Mouse (Mus musculus) bone marrow, adult 2 months (tissue): ENCODE measurements around the gene Ttll9. TPM values are rescaled to one million over a fixed set of nuclear protein-coding genes. Genes with fewer than 3 reads are reported as not detected.

Experiments used
- H3K27ac ChIP-seq: fragments of 200-500 bp; 2 replicates; pipeline ENCODE4 v1.5.1; 2012; ENCODE audit warnings: low read depth, mild to moderate bottlenecking, control low read depth, inconsistent platforms, low read length; ENCODE audit not compliant: control insufficient read depth, poor library complexity, insufficient read depth
- H3K4me1 ChIP-seq: fragments of 200-500 bp; 2 replicates; pipeline ENCODE4 v1.6.1; 2011; ENCODE audit warnings: low read length; ENCODE audit not compliant: control insufficient read depth, insufficient read depth
- H3K4me3 ChIP-seq: fragments of 200-500 bp; replicated peaks from 2 replicates; pipeline ENCODE3; 2011; ENCODE audit warnings: mild to moderate bottlenecking, low read depth, low read length, control low read depth; ENCODE audit not compliant: control insufficient read depth
- CTCF ChIP-seq: fragments of 200-500 bp; IDR thresholded peaks from 2 replicates; pipeline ENCODE4 v1.5.1; 2011; ENCODE audit warnings: low read length, control low read depth; ENCODE audit not compliant: control insufficient read depth, insufficient read depth
- POLR2A ChIP-seq: fragments of 200-500 bp; IDR thresholded peaks from 2 replicates; pipeline ENCODE4 v1.6.1; 2011; ENCODE audit warnings: low read depth, mild to moderate bottlenecking, control low read depth, low read length, borderline replicate concordance; ENCODE audit not compliant: control insufficient read depth
- WGBS: fragments of 180-500 bp; shearing (Covaris S2); methylation state at CpG from one replicate; pipeline ENCODE4 v1.1.7; 2018; 5-methylcytosine and 5-hydroxymethylcytosine counted together
- polyA plus RNA-seq: library from polyadenylated mRNA; stranded (reverse); fragments of >200 nt; gene quantifications from 2 replicates; pipeline ENCODE4 v1.2.4, GENCODE M21; 2011; ENCODE audit warnings: low replicate concordance; ENCODE audit not compliant: missing spikeins, insufficient read depth, insufficient read length

Ttll9 gene
- polyA plus RNA-seq, 1 experiment: not detected

DNA sequence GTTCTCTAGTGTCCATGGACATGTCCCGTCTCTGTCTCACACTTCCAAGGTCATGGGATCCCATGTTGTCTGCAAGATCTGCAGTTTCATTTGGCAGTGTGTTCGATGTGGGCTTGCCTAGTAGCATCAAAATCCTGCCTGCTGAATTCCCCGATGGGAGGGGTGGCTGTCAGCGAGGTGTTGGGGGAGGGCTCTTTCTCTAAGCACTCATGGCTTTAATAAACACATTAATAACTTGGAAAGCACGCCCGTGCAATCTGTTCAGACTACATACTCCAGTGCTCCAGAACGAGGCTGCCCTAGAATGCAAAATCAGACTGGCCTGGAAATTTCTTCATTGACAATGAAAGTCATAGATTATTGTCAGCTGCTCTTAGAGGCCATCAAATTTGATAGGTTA, 15.2 kb upstream of the Ttll9 start:
- no peak overlapping the region for H3K4me3 ChIP-seq
- TF ChIP-seq POLR2A: no peak
- WGBS: 62% methylated on average over 7 of the region's 7 CpGs
- no peaks in the 10 kb centered on the region for H3K4me1 ChIP-seq
- H3K27ac ChIP-seq: no peak overlapping the region

DNA sequence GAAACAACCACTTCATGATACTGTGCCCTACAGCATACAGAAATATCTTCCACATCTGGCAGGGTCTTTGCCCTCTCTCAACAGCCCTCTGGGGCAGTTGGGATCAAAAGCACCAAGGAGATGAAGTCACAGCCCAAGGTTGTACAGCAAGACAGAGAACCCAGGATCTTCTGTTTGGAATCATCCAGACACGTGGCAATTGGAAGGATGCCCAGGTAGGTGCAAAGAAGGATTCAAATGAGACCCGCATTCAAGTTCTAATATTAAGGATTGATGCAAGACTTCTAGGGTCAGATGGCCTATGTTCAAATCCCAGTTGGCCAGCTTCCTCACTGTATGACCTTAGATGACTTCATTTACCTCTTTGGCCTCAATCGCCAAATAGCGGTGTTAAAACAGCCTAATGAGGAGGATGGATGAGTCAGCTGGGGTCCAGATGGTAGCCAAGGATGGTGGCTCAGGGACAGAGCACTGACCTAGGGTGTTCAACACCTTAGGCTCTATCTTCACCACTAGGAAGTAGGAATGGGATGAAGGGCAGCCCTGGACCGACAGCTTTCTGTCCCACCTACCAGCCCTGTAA, 13.8 kb upstream of the Ttll9 start:
- Histone ChIP-seq H3K4me1 (no peaks in the 10 kb centered on the region), H3K4me3 (no peak overlapping the region), H3K27ac (no peak overlapping the region)
- TF ChIP-seq POLR2A (no peak), CTCF (no peak)
- WGBS: 80% methylated on average over 5 of the region's 5 CpGs

DNA sequence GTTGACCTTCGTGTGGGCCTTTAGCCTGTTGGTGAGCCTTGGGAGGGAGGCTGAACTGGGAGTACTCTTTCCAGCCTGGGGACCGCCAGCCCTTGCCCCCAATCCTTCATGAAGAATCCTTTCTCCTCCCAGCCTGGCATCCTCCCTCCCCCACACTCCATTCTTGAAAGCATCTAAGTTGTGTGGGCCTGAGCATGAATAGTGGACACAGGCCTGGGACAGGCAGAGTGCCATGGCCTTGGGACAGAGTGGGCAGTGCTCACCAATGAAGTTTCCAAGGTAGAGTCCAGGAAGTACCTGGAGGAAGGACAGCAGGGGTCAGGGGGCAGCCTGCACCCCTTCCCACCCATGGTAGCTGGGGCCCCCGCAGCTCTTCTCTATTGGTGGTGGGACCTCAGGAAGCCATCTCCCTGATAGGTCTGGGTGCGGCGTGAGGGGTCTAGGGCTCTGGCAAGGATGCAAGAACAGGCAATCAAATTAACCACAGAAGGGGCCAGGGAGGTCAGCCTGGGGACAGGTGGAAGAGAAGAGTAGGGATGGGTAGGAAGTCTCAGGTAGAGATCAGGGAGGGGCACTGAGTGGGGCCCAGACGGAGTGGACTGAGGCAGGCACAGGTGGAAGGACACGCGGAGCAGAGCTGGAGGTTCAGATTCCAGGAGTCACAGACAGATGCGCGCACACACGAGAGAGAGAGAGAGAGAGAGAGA, 11.8 kb upstream of the Ttll9 start:
- TF ChIP-seq POLR2A (no peak), CTCF (no peak)
- 46% methylated on average over 11 of the region's 11 CpGs for WGBS
- Histone ChIP-seq H3K4me1 (no peaks in the 10 kb centered on the region), H3K4me3 (no peak overlapping the region), H3K27ac (no peak overlapping the region; the same call in 1 of the 2 replicates)

DNA sequence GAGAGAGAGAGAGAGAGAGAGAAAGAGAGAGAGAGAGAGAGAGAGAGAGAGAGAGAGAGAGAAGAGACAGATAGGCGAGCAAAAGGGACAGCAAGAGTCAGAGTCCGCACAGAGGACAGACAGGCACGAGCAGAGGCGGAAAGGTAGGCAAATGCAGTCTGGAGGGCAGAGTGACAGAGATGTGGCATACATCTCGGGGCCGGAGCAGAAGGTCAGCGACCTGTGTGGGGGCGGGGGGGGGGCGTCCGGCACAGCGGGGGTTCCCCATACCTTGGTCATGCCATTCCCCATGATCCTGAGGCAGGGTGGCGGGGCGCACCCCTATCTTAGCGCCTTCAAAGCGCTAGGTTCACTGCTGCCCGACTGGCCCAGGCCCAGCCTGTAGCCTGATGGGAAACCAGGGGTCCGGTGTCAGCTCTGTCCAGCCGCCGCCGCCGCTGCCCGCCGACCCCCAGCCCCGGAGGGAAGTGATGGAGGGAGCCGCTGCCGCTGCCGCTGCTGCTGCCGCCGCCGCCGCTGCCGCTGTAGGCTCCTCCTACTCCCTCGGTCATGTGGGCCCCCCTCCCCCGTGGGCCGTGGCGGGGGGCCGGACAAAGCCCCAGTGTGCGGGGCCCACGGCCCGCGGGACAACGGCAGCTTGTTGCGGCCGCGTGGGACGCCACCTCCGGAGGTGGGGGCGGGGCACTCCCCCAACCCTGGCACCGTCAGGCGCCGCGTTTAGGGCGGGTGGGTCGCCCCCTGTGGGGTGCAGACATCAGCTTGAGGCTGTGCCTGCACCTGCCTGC, 11.0 kb upstream of the Ttll9 start, which contains the start of gene Dusp15:
Gene Dusp15, minus strand, starts transcription at position 634 of the 785 bp plus-strand sequence.
- H3K4me3 ChIP-seq: no peak within 1 kb of the TSS
- WGBS: 2% methylated on average over 54 of the region's 54 CpGs
- no peak for TF ChIP-seq POLR2A
- no peak for TF ChIP-seq CTCF
- no peaks in the 10 kb centered on the region for H3K4me1 ChIP-seq
- no peak within 1 kb of the TSS for H3K27ac ChIP-seq

DNA sequence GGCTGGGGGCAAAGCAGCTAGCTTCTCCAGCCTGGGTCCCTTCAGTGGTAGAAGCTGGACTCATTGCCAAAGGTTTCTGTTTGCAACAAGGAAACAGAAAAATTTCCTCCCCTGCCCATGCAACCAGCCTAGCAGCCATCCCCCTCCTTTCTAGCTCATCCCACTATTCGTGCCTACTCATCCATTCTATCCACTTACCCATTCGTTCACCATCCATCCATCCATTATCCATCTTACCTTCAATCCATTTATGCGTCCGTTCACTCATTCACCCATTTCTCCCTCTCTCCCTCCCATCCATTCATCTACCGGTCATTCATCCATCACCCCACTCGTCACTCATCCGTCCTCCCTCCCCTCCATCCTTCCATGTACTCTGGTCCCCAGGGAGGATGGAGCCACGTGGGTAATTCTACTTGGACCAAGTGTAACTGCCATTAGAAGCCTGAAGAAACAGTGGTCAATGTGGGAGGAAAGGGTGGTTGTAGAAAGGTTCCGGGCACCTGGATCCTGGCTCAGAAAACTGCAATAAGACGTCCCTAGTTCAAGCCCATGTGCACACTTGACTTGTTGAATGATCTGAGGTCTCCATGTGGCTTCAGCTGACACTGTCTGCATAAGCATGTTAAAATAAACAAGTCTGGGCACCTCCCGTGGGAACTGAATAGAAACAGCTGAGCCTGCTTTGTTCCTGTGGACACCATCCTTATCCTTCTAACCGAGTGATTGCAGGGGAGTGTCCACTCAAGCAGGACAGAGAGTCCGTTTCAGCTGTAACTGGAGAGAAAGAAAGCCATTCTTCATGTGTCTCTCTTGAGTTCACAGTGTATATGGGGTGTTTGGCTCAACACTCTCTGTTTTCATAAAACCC, 10.2 kb upstream of the Ttll9 start:
- H3K4me1 ChIP-seq: no peaks in the 10 kb centered on the region
- WGBS: 21% methylated on average over 13 of the region's 13 CpGs
- H3K4me3 ChIP-seq: no peak overlapping the region
- no peak for TF ChIP-seq POLR2A
- TF ChIP-seq CTCF: no peak
- H3K27ac ChIP-seq: no peak overlapping the region

DNA sequence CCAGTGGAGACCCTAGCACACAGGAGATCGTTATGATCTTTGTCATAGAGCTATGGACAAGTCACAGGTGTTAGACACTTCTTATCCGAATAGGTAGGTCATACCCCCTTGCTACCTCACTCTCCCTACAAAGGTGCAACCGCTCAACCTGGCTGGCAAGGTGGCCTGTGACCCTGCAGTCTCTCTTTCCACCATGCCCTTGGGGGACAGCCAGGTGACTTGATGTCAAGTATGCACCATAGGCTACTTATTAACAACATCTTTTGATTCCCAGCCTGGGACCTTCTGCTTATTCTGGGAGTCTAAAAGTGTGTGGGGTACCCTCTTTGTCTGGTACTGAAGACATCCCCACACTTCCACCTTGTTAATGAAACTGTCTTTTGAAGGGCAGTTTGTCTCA, 4.2 kb upstream of the Ttll9 start:
- Histone ChIP-seq H3K4me1 (no peaks in the 10 kb centered on the region; the same call in 1 of the 2 replicates), H3K4me3 (no peak overlapping the region), H3K27ac (no peak overlapping the region)
- TF ChIP-seq POLR2A: no peak
- 72% methylated on average over 3 of the region's 3 CpGs for WGBS

DNA sequence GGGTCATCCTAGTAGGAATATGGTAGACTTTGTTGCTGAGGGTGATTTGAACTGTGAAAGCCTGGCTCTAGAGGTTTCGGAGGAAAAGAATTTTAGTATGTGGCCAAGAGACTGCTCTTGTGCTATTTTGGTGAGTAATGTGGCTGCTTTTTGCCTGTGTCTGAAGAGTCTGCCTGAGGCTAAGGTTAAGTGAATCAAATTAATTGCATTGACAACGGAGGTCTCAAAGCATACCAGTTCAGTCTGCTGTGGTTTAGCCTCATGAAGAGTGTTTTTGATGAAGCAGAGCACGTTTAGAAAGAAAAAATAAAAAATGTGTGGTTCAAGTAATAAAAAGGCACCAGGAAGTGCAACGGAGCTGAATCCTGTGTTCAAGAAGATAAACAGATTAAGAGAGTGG, 3.3 kb downstream of the Ttll9 start:
- Histone ChIP-seq H3K4me1 (no peaks in the 10 kb centered on the region; the same call in 1 of the 2 replicates), H3K4me3 (no peak overlapping the region), H3K27ac (no peak overlapping the region)
- 66% methylated on average over 4 of the region's 4 CpGs for WGBS
- TF ChIP-seq CTCF: no peak

DNA sequence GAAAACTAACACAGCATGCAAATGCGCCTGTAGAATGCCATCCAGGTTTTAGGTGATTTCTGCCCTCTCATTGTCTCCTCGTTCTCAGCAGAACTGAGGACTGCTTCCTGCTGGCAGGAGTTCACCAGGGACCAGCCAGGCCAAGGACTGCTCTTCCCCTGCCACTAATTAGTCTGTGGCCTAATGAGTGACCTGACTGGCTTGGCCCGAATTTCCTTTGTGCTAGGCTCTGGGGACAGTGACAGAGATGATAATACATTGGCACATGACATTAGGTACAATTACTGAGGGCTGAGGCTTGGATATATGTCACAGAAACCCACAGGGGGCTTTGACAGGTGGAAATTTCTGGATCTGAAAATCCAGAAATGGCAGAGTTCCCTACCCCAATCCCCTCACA, 14.7 kb downstream of the Ttll9 start:
- Histone ChIP-seq H3K4me1 (no peaks in the 10 kb centered on the region), H3K27ac (no peak overlapping the region), H3K4me3 (no peak overlapping the region)
- TF ChIP-seq POLR2A (no peak), CTCF (no peak)
- 49% methylated on average over 3 of the region's 3 CpGs for WGBS
